Mouse (Mus musculus): ENCODE data around the gene Olfr718-ps1. TPM values are rescaled to one million over a fixed set of nuclear protein-coding genes. Genes with fewer than 3 reads are reported as not detected.

Olfr718-ps1 gene
- polyA plus RNA-seq, 1 experiment from 2014 or later, result not detected

- Histone ChIP-seq H3K4me2 (replicated peaks; ENCODE audit: low read depth, low read length) (peak within 1 kb of the TSS; percentile 88), H3K27ac (ENCODE audit: low read length) (peak within 1 kb of the TSS; percentile 91), H3K36me3 (ENCODE audit: insufficient read depth, low read length) (no peaks in the 10 kb centered on the region), H3K4me3 (ENCODE audit: low read length) (peak within 1 kb of the TSS; percentile 81), H3K27me3 (ENCODE audit: insufficient read depth, low read length) (no peaks in the 10 kb centered on the region), H3K4me1 (ENCODE audit: insufficient read depth, low read length) (peaks cover 9% of the 10 kb centered on the region), H3K9ac (replicated peaks; ENCODE audit: low read length) (peak within 1 kb of the TSS; percentile 89), H3K9me3 (ENCODE audit: low read length) (0 out of 2 replicates have a peak, but pooled peaks cover 2% of the 10 kb centered on the region)
- WGBS, result 1% methylated on average over 106 of the region's 110 CpGs
- peak; percentile 96 for ATAC-seq (ENCODE audit: low FRiP score, low TSS enrichment)
These were observed 34.8 kb downstream of the Olfr718-ps1 start, which contains the start of gene Rnf216 for GRCm38 (mm10) chr5:143112281-143113246. Gene Rnf216 (minus strand): TSS chr5:143112994.

GRCm38 (mm10) chr5:143106842-143107241 is 40.5 kb downstream of the Olfr718-ps1 start:
- H3K4me2 ChIP-seq (replicated peaks; ENCODE audit: low read depth, low read length), result no peak overlapping the region
- no peak for ATAC-seq (ENCODE audit: low FRiP score, low TSS enrichment)
- H3K9me3 ChIP-seq (ENCODE audit: low read length), result no peaks in the 10 kb centered on the region
- H3K36me3 ChIP-seq (ENCODE audit: insufficient read depth, low read length), result no peaks in the 10 kb centered on the region
- no peaks in the 10 kb centered on the region for H3K27me3 ChIP-seq (ENCODE audit: insufficient read depth, low read length)
- no peak overlapping the region for H3K9ac ChIP-seq (replicated peaks; ENCODE audit: low read length)
- H3K27ac ChIP-seq (ENCODE audit: low read length), result no peak overlapping the region
- no peak overlapping the region for H3K4me3 ChIP-seq (ENCODE audit: low read length)
- peaks cover 9% of the 10 kb centered on the region for H3K4me1 ChIP-seq (ENCODE audit: insufficient read depth, low read length)
- 95% methylated on average over 3 of the region's 3 CpGs for WGBS

- Histone ChIP-seq H3K9me3 (ENCODE audit: low read length) (no peaks in the 10 kb centered on the region), H3K4me3 (ENCODE audit: low read length) (no peak overlapping the region), H3K27me3 (ENCODE audit: insufficient read depth, low read length) (no peaks in the 10 kb centered on the region), H3K9ac (replicated peaks; ENCODE audit: low read length) (no peak overlapping the region), H3K4me1 (ENCODE audit: insufficient read depth, low read length) (peaks cover 4% of the 10 kb centered on the region; the same call in 1 of the 2 replicates), H3K4me2 (replicated peaks; ENCODE audit: low read depth, low read length) (no peak overlapping the region), H3K36me3 (ENCODE audit: insufficient read depth, low read length) (no peaks in the 10 kb centered on the region), H3K27ac (ENCODE audit: low read length) (no peak overlapping the region)
- 89% methylated on average over 2 of the region's 2 CpGs for WGBS
- no peak for ATAC-seq (ENCODE audit: low FRiP score, low TSS enrichment)
These were observed 44.1 kb downstream of the Olfr718-ps1 start for GRCm38 (mm10) chr5:143103231-143103630.

- Histone ChIP-seq H3K27me3 (ENCODE audit: insufficient read depth, low read length) (no peaks in the 10 kb centered on the region), H3K9ac (replicated peaks; ENCODE audit: low read length) (no peak overlapping the region)
These were observed 45.8 kb downstream of the Olfr718-ps1 start for GRCm38 (mm10) chr5:143101626-143102025.

GRCm38 (mm10) chr5:143095256-143095655 is 52.1 kb downstream of the Olfr718-ps1 start:
- no peak overlapping the region for H3K27ac ChIP-seq (ENCODE audit: low read length)
- ATAC-seq (ENCODE audit: low FRiP score, low TSS enrichment), result no peak
- no peaks in the 10 kb centered on the region for H3K4me1 ChIP-seq (ENCODE audit: insufficient read depth, low read length)
- H3K4me3 ChIP-seq (ENCODE audit: low read length), result no peak overlapping the region
- WGBS, result 79% methylated on average over 7 of the region's 7 CpGs
- no peak overlapping the region for H3K9ac ChIP-seq (replicated peaks; ENCODE audit: low read length)
- H3K27me3 ChIP-seq (ENCODE audit: insufficient read depth, low read length), result no peaks in the 10 kb centered on the region
- H3K4me2 ChIP-seq (replicated peaks; ENCODE audit: low read depth, low read length), result no peak overlapping the region
- H3K9me3 ChIP-seq (ENCODE audit: low read length), result no peaks in the 10 kb centered on the region
- H3K36me3 ChIP-seq (ENCODE audit: insufficient read depth, low read length), result peaks cover 20% of the 10 kb centered on the region; the same call in 1 of the 2 replicates

More at GRCm38 (mm10) chr5:143101626-143102025, 45.8 kb downstream of the Olfr718-ps1 start:
- no peak for ATAC-seq (ENCODE audit: low FRiP score, low TSS enrichment)
- no peak overlapping the region for H3K27ac ChIP-seq (ENCODE audit: low read length)
- no peaks in the 10 kb centered on the region for H3K9me3 ChIP-seq (ENCODE audit: low read length)
- WGBS, result 88% methylated on average over 1 of the region's 1 CpGs
- H3K36me3 ChIP-seq (ENCODE audit: insufficient read depth, low read length), result no peaks in the 10 kb centered on the region
- H3K4me2 ChIP-seq (replicated peaks; ENCODE audit: low read depth, low read length), result no peak overlapping the region
- H3K4me3 ChIP-seq (ENCODE audit: low read length), result no peak overlapping the region
- H3K4me1 ChIP-seq (ENCODE audit: insufficient read depth, low read length), result peaks cover 4% of the 10 kb centered on the region; the same call in 1 of the 2 replicates

GRCm38 (mm10) chr5:143092891-143093290 is 54.5 kb downstream of the Olfr718-ps1 start:
- no peaks in the 10 kb centered on the region for H3K27me3 ChIP-seq (ENCODE audit: insufficient read depth, low read length)
- 68% methylated on average over 3 of the region's 3 CpGs for WGBS
- no peak for ATAC-seq (ENCODE audit: low FRiP score, low TSS enrichment)
- H3K4me2 ChIP-seq (replicated peaks; ENCODE audit: low read depth, low read length), result no peak overlapping the region
- H3K9me3 ChIP-seq (ENCODE audit: low read length), result no peaks in the 10 kb centered on the region
- no peak overlapping the region for H3K9ac ChIP-seq (replicated peaks; ENCODE audit: low read length)
- peaks cover 37% of the 10 kb centered on the region for H3K36me3 ChIP-seq (ENCODE audit: insufficient read depth, low read length)
- no peaks in the 10 kb centered on the region for H3K4me1 ChIP-seq (ENCODE audit: insufficient read depth, low read length)
- H3K27ac ChIP-seq (ENCODE audit: low read length), result no peak overlapping the region
- H3K4me3 ChIP-seq (ENCODE audit: low read length), result no peak overlapping the region

GRCm38 (mm10) chr5:143084898-143085297 is 62.5 kb downstream of the Olfr718-ps1 start:
- H3K9me3 ChIP-seq (ENCODE audit: low read length), result no peaks in the 10 kb centered on the region
- H3K4me1 ChIP-seq (ENCODE audit: insufficient read depth, low read length), result no peaks in the 10 kb centered on the region
- peaks cover 55% of the 10 kb centered on the region for H3K36me3 ChIP-seq (ENCODE audit: insufficient read depth, low read length)
- no peak overlapping the region for H3K9ac ChIP-seq (replicated peaks; ENCODE audit: low read length)
- WGBS, result 72% methylated on average over 4 of the region's 4 CpGs
- H3K27me3 ChIP-seq (ENCODE audit: insufficient read depth, low read length), result no peaks in the 10 kb centered on the region
- H3K4me3 ChIP-seq (ENCODE audit: low read length), result no peak overlapping the region
- H3K4me2 ChIP-seq (replicated peaks; ENCODE audit: low read depth, low read length), result no peak overlapping the region
- ATAC-seq (ENCODE audit: low FRiP score, low TSS enrichment), result no peak
- H3K27ac ChIP-seq (ENCODE audit: low read length), result no peak overlapping the region

Small RNA genes within 50 kb of the gene (microRNA-seq; reads per million reads assigned to microRNA genes)
- gene Gm44405, result not detected

Other genes starting within 250 kb of the Olfr718-ps1 start
- gene Actb, start 240.8 kb downstream of the Olfr718-ps1 start, polyA plus RNA-seq (2015; fragmentation: Nextera tagmentation; extraction: Ambion mirVana), result 12,646 and 13,929 TPM in 2 replicates
- 302 and 349 TPM in 2 replicates for gene Fscn1, start 187.2 kb downstream of the Olfr718-ps1 start, polyA plus RNA-seq (2015; fragmentation: Nextera tagmentation; extraction: Ambion mirVana)
- gene Rnf216, start 34.6 kb downstream of the Olfr718-ps1 start, polyA plus RNA-seq (2015; fragmentation: Nextera tagmentation; extraction: Ambion mirVana), result 39.4 and 46.2 TPM in 2 replicates
- 11.6 and 14.4 TPM in 2 replicates for gene Rbak, start 33.2 kb upstream of the Olfr718-ps1 start, polyA plus RNA-seq (2015; fragmentation: Nextera tagmentation; extraction: Ambion mirVana)
- gene Spdye4b, start 33.4 kb upstream of the Olfr718-ps1 start, polyA plus RNA-seq (2015; fragmentation: Nextera tagmentation; extraction: Ambion mirVana), result not detected in 2 replicates
- gene Spdye4a, start 79.3 kb upstream of the Olfr718-ps1 start, polyA plus RNA-seq (2015; fragmentation: Nextera tagmentation; extraction: Ambion mirVana), result not detected in 2 replicates
- 16.3 and 19.7 TPM in 2 replicates for gene Zfp12, start 87.6 kb upstream of the Olfr718-ps1 start, polyA plus RNA-seq (2015; fragmentation: Nextera tagmentation; extraction: Ambion mirVana)
- gene Zfp316, start 122.4 kb upstream of the Olfr718-ps1 start, polyA plus RNA-seq (2015; fragmentation: Nextera tagmentation; extraction: Ambion mirVana), result 1.4 and 2.3 TPM in 2 replicates
- gene Zfp853, start 146.0 kb upstream of the Olfr718-ps1 start, polyA plus RNA-seq (2015; fragmentation: Nextera tagmentation; extraction: Ambion mirVana), result 0.05 TPM in 2 replicates
- 39.4 and 43.7 TPM in 2 replicates for gene E130309D02Rik, start 167.8 kb upstream of the Olfr718-ps1 start, polyA plus RNA-seq (2015; fragmentation: Nextera tagmentation; extraction: Ambion mirVana)
- 81.9 and 82.7 TPM in 2 replicates for gene Zdhhc4, start 181.7 kb upstream of the Olfr718-ps1 start, polyA plus RNA-seq (2015; fragmentation: Nextera tagmentation; extraction: Ambion mirVana)
- gene Grid2ip, start 209.8 kb upstream of the Olfr718-ps1 start, polyA plus RNA-seq (2015; fragmentation: Nextera tagmentation; extraction: Ambion mirVana), result 0.05 and 0.07 TPM in 2 replicates

Measured in kidney, embryonic 16.5 days (tissue).